Mouse (Mus musculus) adrenal gland, postnatal 36 days (tissue): ENCODE measurements around the gene Cdk15. TPM values are rescaled to one million over a fixed set of nuclear protein-coding genes. Genes with fewer than 3 reads are reported as not detected.

Experiments used
- total RNA-seq, 2 experiments: library from RNA; stranded (reverse); gene quantifications; 2 replicates each; pipeline ENCODE4 v1.2.3; 2021

The Cdk15 gene
- total RNA-seq, 2 experiments from 2014 or later: 0.20 TPM; not detected in 1

Other genes with a start within 250 kb of the Cdk15 start
- gene C2cd6, start 162.0 kb upstream of the Cdk15 start, total RNA-seq: not detected
- 10 to 100 TPM; 19.2 to 19.4 TPM for gene Tmem237, start 136.5 kb upstream of the Cdk15 start, total RNA-seq
- gene Mpp4, start 93.5 kb upstream of the Cdk15 start, total RNA-seq: under 1 TPM; 0.16 to 0.23 TPM
- gene Als2, start 19.7 kb upstream of the Cdk15 start, total RNA-seq: 10 to 100 TPM; 10.5 to 11.2 TPM
- 10 to 100 TPM; 11.2 to 17.7 TPM for gene Fzd7, start 225.5 kb downstream of the Cdk15 start, total RNA-seq